Mouse (Mus musculus): ENCODE measurements at regions not wholly inside any gene's neighbourhood (a gene's known extent, or its start where the extent isn't known, plus 50 kb on each side); places are given as distances from the start of the nearest gene placed in this dataset.

GRCm38 (mm10) chr1:144436617-144437016 lies 130.8 kb downstream of the Rgs21 start:
- Histone ChIP-seq H3K4me1 (ENCODE audit: control insufficient read depth in 1 of 2, insufficient read depth in 2 of 2, low read length in 2 of 2) (no peaks in the 10 kb centered on the region), H3K79me2 (ENCODE audit: control insufficient read depth, insufficient read depth, low read length, poor library complexity) (no peaks in the 10 kb centered on the region), H3K9me3 (replicated peaks; ENCODE audit: insufficient read depth, low read length) (no peaks in the 10 kb centered on the region), H3K27me3 (ENCODE audit: control insufficient read depth in 1 of 2, insufficient read depth in 2 of 2, low read length in 2 of 2) (no peaks in the 10 kb centered on the region), H3K27ac (ENCODE audit: control insufficient read depth, low read depth, low read length) (no peak overlapping the region), H3K9ac (ENCODE audit: control insufficient read depth, low read depth, low read length, poor library complexity, severe bottlenecking) (no peak overlapping the region), H3K4me3 (ENCODE audit: control insufficient read depth in 1 of 2, insufficient read depth in 1 of 2, low read depth in 2 of 2, low read length in 2 of 2) (no peak overlapping the region), H3K36me3 (ENCODE audit: control insufficient read depth in 1 of 2, insufficient read depth in 2 of 2, low read length in 2 of 2) (no peaks in the 10 kb centered on the region)
- no peak for DNase-seq (ENCODE audit: low read depth, low spot score)
- TF ChIP-seq RAD21 (IDR thresholded peaks at IDR 0.05; ENCODE audit: low read depth, low read length) (no peak), SMC3 (IDR thresholded peaks at IDR 0.05; ENCODE audit: low read depth, low read length) (no peak), USF1 (IDR thresholded peaks at IDR 0.05; ENCODE audit: low read depth, low read length) (no peak), NRF1 (IDR thresholded peaks at IDR 0.05; ENCODE audit: insufficient read depth, low read depth, low read length, poor library complexity, severe bottlenecking) (no peak), MAFK (IDR thresholded peaks at IDR 0.05; ENCODE audit: borderline replicate concordance, low read depth, low read length) (no peak), CHD2 (IDR thresholded peaks at IDR 0.05; ENCODE audit: low read length) (no peak), CTCF (IDR thresholded peaks at IDR 0.05 in 2 of 3, conservative IDR thresholded peaks at IDR 0.05 in 1 of 3; ENCODE audit: control insufficient read depth in 1 of 3, insufficient read depth in 1 of 3, low read depth in 2 of 3, low read length in 3 of 3, poor library complexity in 1 of 3, severe bottlenecking in 1 of 3) (no peak), TBP (IDR thresholded peaks at IDR 0.05; ENCODE audit: low read depth, low read length) (no peak), ETS1 (IDR thresholded peaks at IDR 0.05; ENCODE audit: low read depth, low read length) (no peak), HCFC1 (IDR thresholded peaks at IDR 0.05; ENCODE audit: low read depth, low read length) (no peak), GATA1 (IDR thresholded peaks at IDR 0.05; ENCODE audit: low read depth, low read length) (no peak), MYB (IDR thresholded peaks at IDR 0.05; ENCODE audit: low read depth, low read length) (no peak), KAT2A (conservative IDR thresholded peaks at IDR 0.05; ENCODE audit: low read depth, low read length) (no peak), ELF1 (IDR thresholded peaks at IDR 0.05; ENCODE audit: low read depth, low read length) (no peak), ZMIZ1 (IDR thresholded peaks at IDR 0.05; ENCODE audit: low read depth, low read length) (no peak), USF2 (IDR thresholded peaks at IDR 0.05; ENCODE audit: borderline replicate concordance in 1 of 2, insufficient read depth in 1 of 2, low read depth in 1 of 2, low read length in 2 of 2) (no peak), EP300 (IDR thresholded peaks at IDR 0.05; ENCODE audit: low read depth in 1 of 2, low read length in 2 of 2) (no peak), ZKSCAN1 (IDR thresholded peaks at IDR 0.05; ENCODE audit: low read depth, low read length) (no peak)

- Histone ChIP-seq H3K4me1 (ENCODE audit: control insufficient read depth in 1 of 2, insufficient read depth in 2 of 2, low read length in 2 of 2) (no peaks in the 10 kb centered on the region), H3K9me3 (replicated peaks; ENCODE audit: insufficient read depth, low read length) (no peaks in the 10 kb centered on the region), H3K4me3 (ENCODE audit: control insufficient read depth in 1 of 2, insufficient read depth in 1 of 2, low read depth in 2 of 2, low read length in 2 of 2) (no peak overlapping the region), H3K27me3 (ENCODE audit: control insufficient read depth in 1 of 2, insufficient read depth in 2 of 2, low read length in 2 of 2) (no peaks in the 10 kb centered on the region), H3K79me2 (ENCODE audit: control insufficient read depth, insufficient read depth, low read length, poor library complexity) (no peaks in the 10 kb centered on the region), H3K9ac (ENCODE audit: control insufficient read depth, low read depth, low read length, poor library complexity, severe bottlenecking) (no peak overlapping the region), H3K36me3 (ENCODE audit: control insufficient read depth in 1 of 2, insufficient read depth in 2 of 2, low read length in 2 of 2) (no peaks in the 10 kb centered on the region), H3K27ac (ENCODE audit: control insufficient read depth, low read depth, low read length) (no peak overlapping the region)
- TF ChIP-seq EP300 (IDR thresholded peaks at IDR 0.05; ENCODE audit: low read depth in 1 of 2, low read length in 2 of 2) (no peak), MYC (IDR thresholded peaks at IDR 0.05; ENCODE audit: low read depth, low read length) (no peak), TCF12 (IDR thresholded peaks at IDR 0.05; ENCODE audit: low read depth, low read length) (no peak), ZMIZ1 (IDR thresholded peaks at IDR 0.05; ENCODE audit: low read depth, low read length) (no peak)
- DNase-seq (ENCODE audit: low read depth, low spot score) = no peak
Observed at GRCm38 (mm10) chr1:144432816-144433215, 134.7 kb downstream of the Rgs21 start.

All from MEL (cell line).